Mouse (Mus musculus) adrenal gland (tissue): ENCODE measurements at regions not wholly inside any gene's neighbourhood (a gene's known extent, or its start where the extent isn't known, plus 50 kb on each side); places are given as distances from the start of the nearest gene placed in this dataset.

Source experiments
- intact Hi-C: fragments of 180-260 bp; cut with DNase I; formaldehyde crosslinking; loops from one replicate; pipeline ENCODE4 v1.15.1; 2025

DNA sequence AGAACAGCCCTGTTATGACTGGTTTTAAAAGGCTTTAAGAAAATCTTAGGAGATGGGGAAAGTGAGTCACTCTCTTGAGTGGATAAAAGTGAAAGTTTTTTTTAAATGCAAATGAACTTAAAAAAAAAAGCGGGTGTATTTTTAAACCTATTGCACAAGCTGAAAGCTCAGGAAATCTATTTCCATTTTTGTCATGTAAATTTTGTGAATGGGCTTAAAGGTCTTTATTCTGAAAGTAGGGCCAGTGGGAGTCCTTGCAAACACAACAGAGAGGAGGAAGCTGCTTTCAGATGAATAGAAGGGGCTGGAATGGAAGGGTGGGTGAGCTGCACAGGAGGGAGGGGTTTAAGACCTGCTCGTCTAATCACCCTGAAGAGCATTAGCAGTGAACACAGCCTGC is 62.9 kb downstream of the Fam84a start:
- intact Hi-C loops, result no loop called here

DNA sequence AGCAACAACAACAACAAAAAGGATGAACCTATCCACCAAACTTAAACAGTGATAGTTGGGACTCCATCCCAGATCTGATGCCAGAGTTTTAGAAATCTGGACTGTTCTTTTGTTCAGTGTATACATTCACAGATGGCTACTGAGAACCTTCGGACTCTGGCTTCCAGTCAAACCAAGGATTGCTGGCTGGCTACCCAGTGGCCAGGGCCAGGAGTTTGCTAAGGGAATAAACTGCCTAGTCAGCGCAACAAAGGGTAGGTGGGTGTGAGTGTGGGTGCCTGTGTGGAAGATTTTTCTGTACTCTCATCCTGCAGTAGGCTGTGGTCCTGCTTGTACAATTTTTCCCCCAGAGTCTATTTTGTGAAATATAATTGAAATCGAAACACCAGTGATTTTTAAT is 69.1 kb downstream of the Fam84a start:
- intact Hi-C loops, result no loop called here

DNA sequence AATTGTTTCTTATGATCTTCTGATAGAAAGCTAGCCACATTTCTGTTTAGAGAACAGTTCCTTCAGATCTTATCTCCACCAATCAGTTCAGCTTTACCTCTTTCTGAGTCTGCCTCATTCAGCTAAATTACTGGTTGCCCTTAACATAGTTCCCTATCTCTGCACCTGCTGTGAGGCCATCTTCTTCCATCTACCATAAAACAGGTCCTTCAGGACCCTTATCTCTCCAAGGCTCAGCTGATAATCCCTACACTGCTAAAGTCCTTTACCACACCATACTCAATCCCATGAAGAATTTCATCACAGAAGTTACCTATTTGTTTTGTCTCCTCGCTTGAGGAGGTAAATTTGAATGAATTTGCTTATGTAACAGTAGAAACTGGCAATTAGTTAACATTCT is 72.0 kb downstream of the Fam84a start:
- intact Hi-C loops, result no loop called here

DNA sequence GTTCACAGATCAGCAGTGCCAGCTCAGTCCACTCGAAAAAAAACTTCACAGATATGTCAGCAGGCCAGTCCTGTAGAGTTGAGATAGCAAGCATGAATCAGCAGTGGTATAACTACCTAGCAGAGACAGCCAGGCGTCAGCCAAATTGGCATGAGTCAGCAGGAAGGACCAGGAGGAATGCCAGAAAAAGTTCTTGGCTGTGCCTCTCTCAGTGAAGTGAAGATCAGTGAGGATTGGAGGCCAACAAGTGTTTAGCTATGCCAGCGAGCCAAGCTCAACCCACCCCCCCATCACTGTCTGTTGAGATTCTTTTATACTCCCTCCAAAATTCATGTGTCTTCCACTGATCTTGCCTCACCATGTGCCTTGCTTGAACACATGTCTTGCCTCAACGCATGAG is 82.8 kb downstream of the Fam84a start:
- intact Hi-C loops, result no loop called here

DNA sequence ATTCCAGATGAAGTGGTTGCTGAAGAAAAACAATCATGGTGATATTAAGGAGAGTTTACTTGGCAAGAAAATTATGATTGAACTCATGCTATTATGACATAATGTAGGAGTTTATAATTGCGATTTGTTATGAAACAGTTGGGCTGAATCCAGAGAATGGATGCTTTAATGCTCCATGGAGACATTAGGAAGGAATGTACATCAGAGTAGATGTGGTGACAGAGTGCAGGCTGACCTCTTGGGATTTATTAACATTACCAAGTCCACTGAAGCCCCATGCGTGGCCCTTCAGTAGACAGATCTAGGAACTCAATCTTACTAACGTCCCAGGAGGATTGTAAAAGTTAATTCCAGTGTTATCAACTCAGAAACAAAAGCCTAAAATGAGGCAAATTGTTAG is 86.5 kb downstream of the Fam84a start:
- intact Hi-C loops, result no loop called here

DNA sequence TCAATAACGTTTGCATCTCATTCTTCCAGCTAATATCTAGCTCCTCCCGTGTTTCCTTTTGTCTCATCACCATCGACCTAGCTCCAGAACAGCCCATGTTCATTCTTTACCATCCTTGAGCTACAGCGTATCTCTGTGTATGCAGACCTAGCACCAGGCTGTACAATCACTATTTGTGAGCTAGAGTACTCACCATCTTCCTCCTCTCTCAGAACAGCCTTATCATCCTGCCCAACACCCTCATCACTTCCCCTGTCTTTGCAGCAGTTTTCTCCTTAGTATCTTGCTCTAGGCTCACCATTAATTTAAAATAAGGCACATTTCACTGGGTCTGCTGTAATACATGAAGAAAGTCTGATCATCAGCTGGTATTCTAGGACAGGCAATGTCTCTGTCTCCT is 88.6 kb downstream of the Fam84a start:
- intact Hi-C loops, result no loop called here

DNA sequence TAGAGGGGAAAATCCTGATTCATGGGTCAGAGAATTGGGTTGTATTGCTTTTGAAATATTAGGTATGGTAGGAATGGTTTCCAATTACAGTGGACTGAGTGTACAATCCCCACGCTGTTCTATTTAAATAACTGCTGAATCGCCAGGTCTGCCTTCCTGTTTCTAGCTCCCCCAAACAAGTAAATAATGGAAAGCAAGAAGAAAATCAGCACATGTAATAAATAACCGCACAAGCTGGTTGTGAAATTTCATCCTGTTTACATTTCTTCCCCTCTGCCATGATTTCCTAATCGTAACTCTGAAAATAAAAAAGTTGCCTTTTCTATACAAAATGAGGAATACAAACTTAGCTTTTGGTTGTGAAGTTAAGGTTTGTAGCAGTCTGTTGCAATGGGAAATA is 95.7 kb downstream of the Fam84a start:
- intact Hi-C loops, result no loop called here

DNA sequence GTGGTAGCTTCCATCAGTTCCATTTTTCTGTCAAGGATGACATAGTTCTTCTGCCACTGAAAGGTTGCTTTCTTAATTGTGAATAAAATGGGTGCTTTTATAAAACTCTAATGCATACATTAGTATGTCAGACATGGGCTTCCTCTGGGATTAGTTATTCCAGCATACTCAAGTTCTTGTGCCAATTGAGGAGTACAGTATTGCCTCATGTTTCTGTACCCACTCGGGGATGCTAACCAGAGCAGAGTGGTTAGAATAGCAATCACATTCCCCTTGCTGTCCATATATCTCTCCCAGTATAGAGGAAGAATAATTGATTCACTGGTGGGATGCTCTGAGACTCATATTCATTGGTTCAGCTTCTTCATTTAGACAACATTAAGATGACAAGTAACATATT is 119.5 kb downstream of the Fam84a start:
- intact Hi-C loops, result no loop called here

DNA sequence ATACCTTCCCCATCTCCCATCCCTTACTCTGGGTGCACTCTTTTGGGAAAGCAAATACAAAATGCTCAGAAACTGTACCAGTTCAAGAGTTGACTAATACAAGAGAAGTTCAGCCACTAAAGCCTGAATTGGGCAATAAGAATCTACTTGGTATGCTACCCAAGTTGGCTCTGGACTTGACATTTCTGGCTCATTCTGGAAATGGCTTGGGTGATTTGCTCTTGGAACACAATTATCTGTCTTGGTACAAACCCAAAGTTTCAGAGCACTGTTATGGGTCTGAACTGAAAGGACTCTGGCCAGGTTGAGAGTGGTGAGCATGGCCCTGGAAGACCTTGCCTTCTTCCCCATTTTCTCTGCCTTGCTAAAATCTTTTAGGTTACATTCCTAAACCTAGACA is 136.6 kb downstream of the Fam84a start:
- intact Hi-C loops, result no loop called here

DNA sequence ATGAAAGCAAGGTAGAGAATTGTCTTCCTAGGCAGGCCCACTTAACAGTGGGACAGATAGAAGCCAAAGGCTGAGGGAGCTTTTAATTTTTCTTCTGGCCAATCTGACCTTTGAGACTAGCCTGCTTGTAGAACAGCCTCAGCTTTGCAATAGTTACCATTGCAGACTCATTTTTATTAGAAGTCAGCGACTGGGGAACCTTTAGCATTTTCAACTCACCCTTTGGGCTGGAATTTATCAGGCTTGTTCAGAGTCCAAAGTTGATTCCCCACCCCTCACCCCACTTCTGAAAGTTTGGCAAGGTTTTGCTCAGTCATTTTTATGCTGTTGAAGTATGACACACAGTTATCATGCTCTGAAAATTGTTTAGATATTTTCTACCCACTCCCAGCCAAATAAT is 145.9 kb downstream of the Fam84a start:
- intact Hi-C loops, result no loop called here

DNA sequence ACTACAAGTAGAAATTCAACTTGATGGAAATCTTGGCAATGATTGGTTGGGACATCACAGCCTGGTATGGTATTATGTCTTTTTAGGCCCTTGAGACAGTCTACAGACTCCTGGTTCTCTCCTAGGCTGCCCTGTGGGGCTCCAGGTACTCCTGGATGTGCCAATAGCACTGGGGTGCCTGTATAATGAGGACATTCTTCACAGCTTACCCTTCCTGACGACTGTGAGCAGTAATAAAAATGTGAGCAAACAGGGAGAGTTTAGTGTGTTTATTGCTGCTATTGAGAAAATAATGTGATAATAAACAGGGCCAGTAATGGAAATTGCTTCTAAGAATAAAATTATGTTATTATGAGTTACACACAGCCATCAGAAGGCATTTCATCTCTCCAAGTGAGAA is 150.2 kb downstream of the Fam84a start:
- intact Hi-C loops, result no loop called here

DNA sequence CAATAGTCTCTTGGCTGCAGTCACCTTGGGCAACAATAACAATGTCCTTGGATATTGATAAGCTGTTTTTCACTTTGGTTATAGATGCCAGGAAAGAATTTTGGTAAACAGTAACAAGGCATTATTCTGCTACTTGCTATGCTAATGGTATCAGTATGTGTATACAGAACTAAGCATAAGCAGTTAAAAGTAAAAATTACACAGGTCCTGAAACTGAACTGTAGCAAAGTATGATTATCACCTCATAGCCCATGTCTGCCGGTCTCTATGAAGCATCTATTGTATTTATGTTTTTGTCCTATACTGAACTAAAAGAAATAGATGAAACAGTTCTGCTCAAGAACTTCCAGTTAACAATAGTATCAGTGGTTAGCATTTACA is 167.5 kb downstream of the Fam84a start:
- intact Hi-C loops, result no loop called here

DNA sequence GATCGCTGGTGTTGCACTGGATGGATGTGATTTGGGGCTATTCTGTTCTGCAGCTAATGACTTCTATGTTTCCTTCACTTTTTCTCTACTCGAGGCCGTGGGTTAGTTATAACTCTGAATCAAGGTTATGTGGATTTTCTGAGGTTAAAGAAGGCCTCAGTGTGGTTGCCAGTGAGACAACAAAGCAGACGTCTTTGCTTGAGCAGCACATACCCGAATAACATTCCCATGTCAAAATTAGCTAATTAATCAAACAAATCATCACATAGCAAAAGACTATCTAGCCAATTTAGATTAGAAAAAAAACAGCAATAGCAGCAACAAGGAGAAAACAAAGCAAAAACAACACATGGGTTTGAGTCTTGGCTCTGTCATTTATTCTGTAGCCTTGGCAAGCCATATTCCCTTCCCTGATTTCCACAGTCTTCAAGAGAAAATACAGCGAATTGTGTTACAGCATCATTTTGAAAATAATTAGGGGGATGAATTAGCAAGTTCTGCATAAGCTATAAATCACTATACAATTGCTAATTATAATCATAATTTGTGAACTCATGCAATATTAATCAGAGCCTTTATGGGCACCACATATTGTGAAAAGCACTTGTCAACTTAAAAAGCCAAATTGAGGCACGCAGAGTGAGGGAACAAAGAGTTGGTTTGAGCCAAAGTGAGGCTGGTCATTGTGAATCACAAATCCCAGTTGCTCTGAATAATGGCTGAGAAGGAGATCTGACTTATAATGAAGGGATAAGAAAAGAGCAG is 168.0 kb downstream of the Fam84a start:
- intact Hi-C loops, result no loop called here

DNA sequence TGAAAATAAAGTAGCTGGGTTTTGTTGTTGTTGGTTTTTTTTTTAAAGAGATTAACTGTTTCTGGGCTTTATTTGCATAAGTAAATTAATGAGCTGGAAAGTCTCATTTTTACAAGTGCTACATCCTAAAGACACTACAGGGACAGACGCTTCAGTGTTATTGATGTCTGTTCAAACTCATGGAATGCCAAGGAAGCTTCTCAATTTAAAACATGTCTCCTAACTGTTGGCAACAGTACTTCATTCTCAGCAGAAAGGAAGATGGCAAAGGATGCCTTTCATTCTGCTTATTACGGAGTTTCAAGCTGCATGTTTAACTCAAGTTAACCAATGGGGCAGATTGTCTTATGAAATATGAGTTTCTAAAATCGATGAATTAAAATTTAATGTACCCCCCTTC is 187.3 kb downstream of the Fam84a start:
- intact Hi-C loops, result no loop called here

DNA sequence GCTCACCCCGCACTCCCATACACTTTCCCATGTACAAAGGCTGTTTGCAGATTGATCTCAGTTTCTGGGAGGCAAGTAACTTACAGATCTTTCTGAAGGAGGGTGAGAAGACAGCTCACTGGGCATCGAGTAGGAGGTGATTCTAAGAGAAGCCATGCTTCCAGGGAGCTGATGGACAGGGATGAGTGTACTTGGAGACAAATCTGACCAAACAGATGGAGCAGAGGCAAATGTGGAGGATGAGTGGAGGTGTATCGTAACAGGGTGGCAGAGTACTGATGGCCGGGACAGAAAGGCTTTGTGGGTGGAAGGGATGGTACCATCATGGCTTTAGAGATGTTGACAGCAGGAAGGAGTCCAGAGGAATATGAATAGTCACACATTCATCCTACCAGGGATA is 212.4 kb downstream of the Fam84a start:
- intact Hi-C loops, result no loop called here

DNA sequence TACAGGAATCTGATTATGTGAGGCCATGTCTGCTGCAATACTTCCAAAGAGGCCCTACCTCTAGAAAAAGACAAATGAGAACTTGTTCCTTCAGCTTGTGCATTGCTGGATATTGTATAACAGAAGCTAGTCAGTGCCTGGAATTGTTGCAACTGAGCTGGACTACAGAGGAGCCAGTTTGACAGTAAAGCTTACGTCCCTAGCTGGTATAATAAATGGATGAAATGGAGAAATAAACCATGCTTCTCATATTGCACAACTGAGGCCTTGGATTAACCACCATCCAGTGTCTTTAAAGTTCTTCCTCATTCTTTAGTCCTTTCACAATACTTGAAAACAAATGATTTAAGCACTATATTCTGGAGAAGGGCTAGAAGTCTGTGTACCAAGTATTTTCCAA is 230.8 kb downstream of the Fam84a start:
- intact Hi-C loops, result no loop called here

DNA sequence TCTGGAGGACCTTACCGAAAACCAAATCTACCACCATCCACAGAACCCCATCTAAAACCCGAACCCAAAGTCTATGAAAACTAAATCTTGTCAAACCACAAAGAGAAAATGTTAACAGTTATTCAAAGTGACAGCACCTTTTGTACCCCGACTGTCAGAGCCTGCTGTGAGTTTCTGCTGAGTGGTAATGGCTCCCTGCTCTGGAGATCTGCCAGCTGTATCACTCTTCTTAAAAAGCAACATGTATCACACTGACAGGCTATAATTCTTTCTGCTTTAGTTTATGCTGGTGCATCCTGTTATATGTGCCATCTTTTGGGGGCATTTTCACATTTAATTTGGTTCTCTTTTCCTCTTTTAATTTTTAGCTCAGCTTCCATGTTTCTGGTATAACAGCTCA is 268.5 kb downstream of the Fam84a start:
- intact Hi-C loops, result no loop called here

DNA sequence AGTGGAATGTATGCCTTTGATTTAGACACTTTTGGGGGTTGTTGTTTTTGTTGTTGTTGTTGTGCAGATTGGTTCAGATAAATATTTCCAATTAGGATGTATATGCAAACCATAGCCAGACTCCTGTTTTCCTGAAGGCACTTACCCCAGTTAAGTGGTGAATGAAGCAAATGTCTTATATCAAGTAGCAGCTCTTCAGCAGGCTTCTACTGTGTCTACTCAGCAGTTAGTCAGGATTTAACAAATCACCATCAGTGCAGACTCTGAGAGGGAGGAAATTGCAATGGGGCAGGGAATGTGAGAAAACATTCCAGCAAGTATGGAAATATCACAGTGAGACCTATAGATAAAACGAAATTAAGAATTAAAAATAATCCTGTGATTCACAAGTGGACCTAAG is 282.7 kb downstream of the Fam84a start:
- intact Hi-C loops, result no loop called here

DNA sequence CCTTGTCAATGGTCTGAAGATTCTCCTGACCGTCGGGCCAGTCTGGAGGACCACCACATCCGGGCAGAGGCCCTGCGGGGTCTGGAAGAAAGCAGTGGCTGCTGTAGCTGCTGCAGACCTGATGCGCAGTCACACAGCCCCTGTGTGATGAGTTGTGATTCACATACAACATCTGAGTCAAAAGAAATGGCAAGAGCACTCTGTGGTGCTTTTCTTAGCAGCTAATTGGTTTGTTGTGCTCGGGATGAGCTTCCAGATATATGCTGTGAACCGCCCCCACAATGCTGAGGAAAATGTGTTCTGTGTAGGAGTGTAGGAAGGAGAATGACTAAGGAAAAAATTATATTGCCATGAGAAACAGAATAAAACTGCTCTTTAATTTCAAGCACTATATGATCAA is 290.6 kb downstream of the Fam84a start:
- intact Hi-C loops, result no loop called here

DNA sequence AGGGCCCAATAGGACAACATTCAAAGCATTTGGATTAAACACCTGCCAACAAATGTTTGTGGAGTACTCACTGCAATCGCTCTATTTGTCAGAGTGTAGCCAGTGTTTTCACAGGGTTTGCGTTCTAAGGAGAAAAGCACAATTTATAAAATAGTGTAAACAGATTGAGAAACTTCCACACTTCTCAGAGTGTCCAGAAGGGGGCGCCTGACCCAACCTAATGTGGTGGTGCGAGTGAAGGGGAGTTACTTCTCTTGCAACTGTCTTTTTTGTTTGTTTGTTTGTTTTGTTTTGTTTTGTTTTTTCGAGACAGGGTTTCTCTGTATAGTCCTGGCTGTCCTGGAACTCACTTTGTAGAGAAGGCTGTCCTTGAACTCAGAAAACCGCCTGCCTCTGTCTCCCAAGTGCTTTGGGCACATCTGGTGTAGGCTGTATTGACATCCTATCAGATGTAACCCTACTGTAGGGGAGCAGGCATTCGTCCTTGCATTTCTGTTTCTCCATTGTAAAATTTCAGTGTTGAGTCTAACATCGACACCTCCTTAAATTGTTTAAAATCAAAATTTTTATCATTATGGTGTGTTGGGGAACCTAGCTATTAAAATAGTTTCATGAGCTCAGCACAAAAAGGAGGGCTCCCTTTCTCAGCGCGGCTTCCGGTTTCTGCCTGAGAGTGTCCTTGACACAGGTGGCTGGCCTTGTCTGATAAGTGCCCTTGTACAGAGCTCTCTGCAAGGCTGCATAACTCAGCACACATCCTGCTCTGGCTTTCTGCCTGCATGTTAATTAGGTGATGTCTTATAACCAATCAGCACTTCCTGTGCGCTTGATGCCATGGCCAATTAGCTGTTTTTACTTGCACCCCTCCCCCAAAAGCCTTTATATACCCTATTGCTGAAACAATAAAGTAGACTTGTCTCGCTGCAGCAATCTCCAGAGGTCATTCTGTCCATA is 307.0 kb downstream of the Fam84a start:
- intact Hi-C loops, result loop anchor here (10.0 kb wide), 1 partner anchor 470 kb away; no protein-coding TSS in a partner anchor

DNA sequence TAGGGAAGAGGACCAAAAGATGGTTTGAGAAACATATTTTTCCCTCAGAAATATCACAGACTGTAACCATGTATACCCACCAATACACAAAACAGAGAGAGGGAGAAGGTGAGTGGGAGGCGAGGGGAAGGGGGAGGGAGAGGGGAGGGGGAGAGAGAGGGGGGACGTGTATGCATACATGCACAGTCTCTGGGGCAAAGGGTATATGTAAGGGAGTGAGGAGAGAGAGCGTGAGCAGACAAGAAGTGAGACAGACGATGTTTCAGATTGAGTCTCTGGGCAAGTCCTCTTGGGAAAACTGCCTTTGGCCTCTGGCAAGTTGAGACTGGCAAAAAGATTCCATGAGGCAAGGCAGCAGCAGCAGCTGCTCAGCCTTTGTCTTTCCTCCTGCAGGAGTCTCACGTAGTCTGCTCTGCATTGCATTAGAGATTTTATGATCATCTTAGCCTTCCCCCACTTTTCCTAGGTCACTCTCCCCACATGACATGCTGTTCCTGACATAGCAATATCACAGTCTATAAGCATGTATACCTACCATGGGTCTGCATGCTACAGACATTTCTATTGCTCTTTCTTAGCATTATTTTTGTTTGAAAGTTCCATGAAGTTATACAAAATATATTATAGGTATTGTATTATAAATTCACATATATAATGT is 308.3 kb downstream of the Fam84a start:
- intact Hi-C loops, result loop anchor here (10.0 kb wide), 1 partner anchor 471 kb away; no protein-coding TSS in a partner anchor

DNA sequence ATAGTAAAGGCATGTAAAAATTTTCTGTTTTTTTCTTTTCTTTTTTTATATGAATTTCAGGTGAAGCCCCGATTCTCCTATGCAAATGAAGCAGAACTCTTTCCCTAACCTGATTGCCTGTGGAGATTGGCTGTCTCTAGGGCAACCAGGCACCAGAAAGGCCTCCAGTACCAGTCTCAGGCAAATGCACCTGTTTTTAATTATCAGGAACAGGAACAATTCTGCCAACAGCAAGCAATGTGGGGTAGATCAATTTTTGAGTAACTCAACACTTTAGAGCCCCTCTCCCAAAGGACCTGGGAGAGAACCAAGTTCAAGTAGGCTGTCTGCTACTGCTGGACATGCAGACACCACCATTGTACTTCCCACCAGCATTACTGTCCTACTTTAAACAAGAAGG is 310.6 kb downstream of the Fam84a start:
- intact Hi-C loops, result loop anchor here (10.0 kb wide), 1 partner anchor 474 kb away; no protein-coding TSS in a partner anchor
